In genomic region chr3:32052596-32052995, GRCm38 (mm10) we compare ENCODE assay signal across 13 mouse cellular contexts.
"Had no signal": no experiment of that assay in that cellular context is flagged by ENCODE, and none has a peak within 500 bp of the region (broad histone marks: within the 10 kb centered on the region; RNA-seq: fewer than 3 reads in every experiment).

No protein-coding gene starts in this region.

- ATAC-seq: lung, postnatal 0 days had no signal

- H3K27me3 ChIP-seq: limb, embryonic 12.5 days; liver, embryonic 15.5 days; stomach, embryonic 15.5 days had no signal

- H3K27ac ChIP-seq: layer of hippocampus, adult 2 months; limb, embryonic 12.5 days; liver, embryonic 15.5 days; stomach, embryonic 15.5 days had no signal

- H3K36me3 ChIP-seq: limb, embryonic 12.5 days; liver, embryonic 15.5 days; stomach, embryonic 15.5 days had no signal

- H3K4me3 ChIP-seq: layer of hippocampus, adult 2 months; limb, embryonic 12.5 days; liver, embryonic 15.5 days; stomach, embryonic 15.5 days had no signal

- H3K9ac ChIP-seq: limb, embryonic 12.5 days; liver, embryonic 15.5 days; stomach, embryonic 15.5 days had no signal

- DNase-seq: kidney, postnatal 10 days; kidney, postnatal 4 days; lung, adult 2 months; lung, postnatal 36 days; midbrain, embryonic 14.5 days; right cerebral cortex, postnatal 14 days; thymus, adult 2 months; thymus, postnatal 25 days had no signal

- H3K4me2 ChIP-seq: limb, embryonic 12.5 days; liver, embryonic 15.5 days; stomach, embryonic 15.5 days had no signal

- H3K9me3 ChIP-seq: limb, embryonic 12.5 days; liver, embryonic 15.5 days; stomach, embryonic 15.5 days had no signal

- H3K4me1 ChIP-seq: limb, embryonic 12.5 days; liver, embryonic 15.5 days; stomach, embryonic 15.5 days had no signal
